Mouse (Mus musculus) ES-E14 (cell line): ENCODE measurements at regions not wholly inside any gene's neighbourhood (a gene's known extent, or its start where the extent isn't known, plus 50 kb on each side); places are given as distances from the start of the nearest gene placed in this dataset.

Experiments used
- DNase-seq: peaks from one replicate; pipeline ENCODE4 v3.0.0-alpha.2; 2013; ENCODE audit warnings: low read depth, low spot score
- H3K27ac ChIP-seq: 2 replicates; pipeline ENCODE4 v1.5.1; 2012; ENCODE audit warnings: low read depth, mild to moderate bottlenecking, low read length, moderate library complexity, mixed read lengths; ENCODE audit not compliant: poor library complexity, insufficient read depth, severe bottlenecking
- H3K36me3 ChIP-seq: 2 replicates; pipeline ENCODE4 v1.6.1; 2012; ENCODE audit warnings: mild to moderate bottlenecking, low read length, moderate library complexity, mixed read lengths; ENCODE audit not compliant: control insufficient read depth, poor library complexity, insufficient read depth, severe bottlenecking
- H3K4me1 ChIP-seq, 2 experiments: fragments of 150-350 bp in 1 of 2; sonication (generic) in 1 of 2; 2 replicates each; pipeline ENCODE4 v1.6.1; 2012; ENCODE audit warnings: low read length in 2 of 2, mild to moderate bottlenecking in 1 of 2, mixed read lengths in 1 of 2; ENCODE audit not compliant: control insufficient read depth in 2 of 2, insufficient read depth in 2 of 2, poor library complexity in 1 of 2
- H3K4me3 ChIP-seq, 2 experiments: fragments of 150-350 bp in 1 of 2; sonication (generic) in 1 of 2; 2 replicates each; pipeline ENCODE4 v1.5.1; 2012; ENCODE audit warnings: low read length in 2 of 2, low read depth in 1 of 2, mild to moderate bottlenecking in 1 of 2, mixed read lengths in 1 of 2; ENCODE audit not compliant: insufficient read depth in 1 of 2, poor library complexity in 1 of 2, severe bottlenecking in 1 of 2
- H3K9ac ChIP-seq: 2 replicates; pipeline ENCODE4 v1.6.1; 2012; ENCODE audit warnings: low read depth, mild to moderate bottlenecking, low read length, mixed read lengths; ENCODE audit not compliant: poor library complexity, insufficient read depth, severe bottlenecking
- H3K9me3 ChIP-seq: fragments of 150-350 bp; sonication (generic); 2 replicates; pipeline ENCODE4 v1.6.1; 2012; ENCODE audit warnings: low read depth, mild to moderate bottlenecking, low read length; ENCODE audit not compliant: control insufficient read depth, insufficient read depth
- CHD2 ChIP-seq: IDR thresholded peaks from 2 replicates; pipeline ENCODE4 v1.6.1; 2014; ENCODE audit warnings: mild to moderate bottlenecking, low read depth, low read length, inconsistent platforms
- HCFC1 ChIP-seq: IDR thresholded peaks from 2 replicates; pipeline ENCODE4 v1.6.1; 2012; ENCODE audit warnings: low read length, inconsistent platforms, borderline replicate concordance; ENCODE audit not compliant: insufficient read depth
- MAFK ChIP-seq: IDR thresholded peaks from 2 replicates; pipeline ENCODE4 v1.6.1; 2014; ENCODE audit warnings: mild to moderate bottlenecking, low read depth, low read length, inconsistent platforms; ENCODE audit not compliant: insufficient read depth
- ZC3H11A ChIP-seq: IDR thresholded peaks from 2 replicates; pipeline ENCODE4 v1.6.1; 2012; ENCODE audit warnings: low read depth, mild to moderate bottlenecking, inconsistent platforms, low read length, borderline replicate concordance
- ZNF384 ChIP-seq: IDR thresholded peaks from 2 replicates; pipeline ENCODE4 v1.6.1; 2012; ENCODE audit warnings: low read depth, low read length, inconsistent platforms
- in situ Hi-C, 2 experiments: fragments of 600-800 bp; cut with MboI; formaldehyde crosslinking; loops; one replicate each; pipeline ENCODE4 v1.15.1; 2025; ENCODE audit warnings: low sequenced_read_pairs in 2 of 2, inconsistent platforms in 1 of 2; ENCODE audit not compliant: unreplicated experiment in 2 of 2

- no peak overlapping the region for H3K27ac ChIP-seq
- H3K4me1 ChIP-seq: no peaks in the 10 kb centered on the region
- no peak overlapping the region for H3K9ac ChIP-seq
- 0 out of 2 replicates have a peak, but pooled peaks have one; percentile 14 for TF ChIP-seq ZNF384
- TF ChIP-seq ZC3H11A: no peak
- no peaks in the 10 kb centered on the region for H3K36me3 ChIP-seq
- no peak overlapping the region for H3K4me3 ChIP-seq
- DNase-seq: peak; percentile 11
- no peaks in the 10 kb centered on the region for H3K9me3 ChIP-seq
- in situ Hi-C loops: no loop called here
These were observed 98.1 kb upstream of the Mpp6 start for GRCm38 (mm10) chr6:50011746-50012453.

GRCm38 (mm10) chr6:50013067-50013466 is 97.0 kb upstream of the Mpp6 start:
- no peak for DNase-seq
- Histone ChIP-seq H3K9ac (no peak overlapping the region), H3K4me3 (no peak overlapping the region), H3K9me3 (no peaks in the 10 kb centered on the region), H3K27ac (no peak overlapping the region), H3K36me3 (no peaks in the 10 kb centered on the region), H3K4me1 (no peaks in the 10 kb centered on the region)
- no peak for TF ChIP-seq MAFK
- no peak for TF ChIP-seq ZNF384
- no peak for TF ChIP-seq CHD2
- TF ChIP-seq ZC3H11A: no peak
- TF ChIP-seq HCFC1: no peak
- in situ Hi-C loops: no loop called here

- no peak for DNase-seq
These were observed 96.2 kb upstream of the Mpp6 start for GRCm38 (mm10) chr6:50013842-50014241.

GRCm38 (mm10) chr6:50027981-50028380 is 82.1 kb upstream of the Mpp6 start:
- Histone ChIP-seq H3K9ac (no peak overlapping the region), H3K4me1 (no peaks in the 10 kb centered on the region), H3K9me3 (no peaks in the 10 kb centered on the region), H3K4me3 (no peak overlapping the region), H3K36me3 (no peaks in the 10 kb centered on the region), H3K27ac (no peak overlapping the region)
- TF ChIP-seq MAFK (no peak), ZC3H11A (no peak), CHD2 (no peak), ZNF384 (no peak), HCFC1 (no peak)
- no peak for DNase-seq
- in situ Hi-C loops: no loop called here

More at GRCm38 (mm10) chr6:50013842-50014241, 96.2 kb upstream of the Mpp6 start:
- H3K9me3 ChIP-seq: no peaks in the 10 kb centered on the region
- H3K27ac ChIP-seq: no peak overlapping the region
- no peak overlapping the region for H3K9ac ChIP-seq
- no peak overlapping the region for H3K4me3 ChIP-seq
- in situ Hi-C loops: no loop called here
- TF ChIP-seq ZC3H11A (no peak), HCFC1 (no peak), ZNF384 (no peak), MAFK (no peak), CHD2 (no peak)
- no peaks in the 10 kb centered on the region for H3K4me1 ChIP-seq
- no peaks in the 10 kb centered on the region for H3K36me3 ChIP-seq

GRCm38 (mm10) chr6:50029895-50030515 is 80.0 kb upstream of the Mpp6 start:
- H3K9me3 ChIP-seq: no peaks in the 10 kb centered on the region
- in situ Hi-C loops: no loop called here
- H3K36me3 ChIP-seq: no peaks in the 10 kb centered on the region
- TF ChIP-seq CHD2 (no peak), ZNF384 (no peak), HCFC1 (no peak), ZC3H11A (no peak), MAFK (no peak)
- H3K27ac ChIP-seq: no peak overlapping the region
- H3K4me1 ChIP-seq: no peaks in the 10 kb centered on the region
- no peak for DNase-seq
- H3K4me3 ChIP-seq: no peak overlapping the region
- no peak overlapping the region for H3K9ac ChIP-seq
